Mouse (Mus musculus): ENCODE measurements around the gene Rab31.

Gene Rab31

GRCm38 (mm10) chr17:65613463-65614412 lies 158.8 kb downstream of the Rab31 start, which contains the start of gene Vapa:
Vapa (minus strand) TSS chr17:65613555.
- DNase-seq: peak; percentile 98 to 99

- DNase-seq: no peak
These were observed 159.4 kb downstream of the Rab31 start for GRCm38 (mm10) chr17:65613142-65613462.

- peak; percentile 59 to 70 for DNase-seq
These were observed 160.0 kb downstream of the Rab31 start for GRCm38 (mm10) chr17:65612391-65613141.

GRCm38 (mm10) chr17:65611721-65612120 lies 160.8 kb downstream of the Rab31 start:
- no peak for DNase-seq

GRCm38 (mm10) chr17:65608743-65609142 lies 163.8 kb downstream of the Rab31 start:
- no peak for DNase-seq

- no peak for DNase-seq
These were observed 164.3 kb downstream of the Rab31 start for GRCm38 (mm10) chr17:65608312-65608687.

- peak; percentile 35 to 51 for DNase-seq
These were observed 164.8 kb downstream of the Rab31 start for GRCm38 (mm10) chr17:65607574-65608311.

GRCm38 (mm10) chr17:65606014-65606413 lies 166.5 kb downstream of the Rab31 start:
- no peak for DNase-seq

GRCm38 (mm10) chr17:65604892-65605291 lies 167.7 kb downstream of the Rab31 start:
- DNase-seq: no peak

- DNase-seq: no peak
These were observed 168.2 kb downstream of the Rab31 start for GRCm38 (mm10) chr17:65604315-65604714.

Measured in kidney, postnatal 4 days (tissue).